Mouse (Mus musculus): ENCODE measurements at regions not wholly inside any gene's neighbourhood (a gene's known extent, or its start where the extent isn't known, plus 50 kb on each side); places are given as distances from the start of the nearest gene placed in this dataset.

GRCm38 (mm10) chr10:47857922-47858321 is 1930.6 kb downstream of the Grik2 start:
- intact Hi-C loops (cut with DNase I), result no loop called here
- peak in 1 of 2 experiments; percentile 3 for DNase-seq (ENCODE audit: extremely low spot score in 1 of 2, low spot score in 2 of 2)

All from left cerebral cortex, postnatal 10 days (tissue).